Mouse (Mus musculus): ENCODE measurements at regions not wholly inside any gene's neighbourhood (a gene's known extent, or its start where the extent isn't known, plus 50 kb on each side); places are given as distances from the start of the nearest gene placed in this dataset.

DNA sequence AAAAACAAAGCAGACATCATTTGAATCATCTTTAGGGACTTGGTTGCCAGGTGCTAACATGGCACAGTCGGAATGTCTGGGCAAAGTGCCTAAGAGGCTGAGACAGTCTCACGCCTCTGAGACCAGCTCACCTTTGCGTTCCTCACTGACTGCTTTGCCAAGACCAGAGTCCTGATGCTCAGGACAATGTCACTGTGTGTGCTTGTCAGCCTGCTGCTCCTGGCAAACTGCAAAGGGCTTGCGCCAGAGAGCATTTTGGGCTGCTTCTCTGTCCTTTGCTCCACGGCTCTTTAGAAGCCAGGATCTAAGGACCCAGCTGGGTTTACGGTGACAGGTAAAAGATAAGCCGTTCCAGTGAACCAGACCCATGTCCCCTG, 107.5 kb upstream of the Gcfc2 start:
- TF ChIP-seq POLR2A (IDR thresholded peaks at IDR 0.05; ENCODE audit: borderline replicate concordance, extremely low read depth, insufficient read depth, insufficient read length, poor library complexity, severe bottlenecking) (no peak), CTCF (IDR thresholded peaks at IDR 0.05; ENCODE audit: borderline replicate concordance, extremely low read depth, insufficient read depth, insufficient read length) (no peak)
